Mouse (Mus musculus): ENCODE measurements around the gene Ntng1. TPM values are rescaled to one million over a fixed set of nuclear protein-coding genes. Genes with fewer than 3 reads are reported as not detected.

Gene Ntng1
- total and polyA plus RNA-seq, 2 experiments = not detected

DNA sequence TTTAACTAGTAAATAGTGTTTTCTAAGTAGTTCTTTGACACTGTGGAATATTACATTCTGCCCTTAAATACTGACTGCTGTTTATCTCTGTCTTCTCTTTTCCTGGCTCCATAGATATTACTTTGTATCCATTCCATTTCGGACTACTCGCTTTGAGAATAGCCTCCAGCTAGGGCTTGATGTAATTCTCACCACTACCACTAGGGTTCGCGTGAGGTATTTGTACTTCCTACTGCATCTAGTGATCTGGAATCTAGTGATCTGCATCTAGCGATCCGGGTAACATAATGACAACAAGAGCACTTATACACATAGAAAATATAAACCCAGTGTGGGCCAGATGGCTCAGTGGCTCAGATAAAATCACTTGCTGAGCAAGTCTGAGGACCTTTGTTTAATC, 14.2 kb downstream of the Ntng1 start:
- no peaks in the 10 kb centered on the region for H3K4me1 ChIP-seq (ENCODE audit: control insufficient read depth, insufficient read depth, low read length)
- H3K27ac ChIP-seq (replicated peaks; ENCODE audit: insufficient read depth, low read depth, low read length) = no peak overlapping the region
- H3K9ac ChIP-seq (ENCODE audit: low read depth, low read length) = no peak overlapping the region
- no peaks in the 10 kb centered on the region for H3K27me3 ChIP-seq (ENCODE audit: control insufficient read depth, insufficient read depth, low read length)
- TF ChIP-seq CTCF (IDR thresholded peaks at IDR 0.05; ENCODE audit: low read depth, low read length) = no peak
- no peak for TF ChIP-seq POLR2A (IDR thresholded peaks at IDR 0.05; ENCODE audit: extremely low read depth, insufficient read depth, low read length)
- WGBS = 60% methylated on average over 6 of the region's 6 CpGs
- H3K4me3 ChIP-seq (ENCODE audit: insufficient read depth, low read depth, low read length) = no peak overlapping the region
- no peaks in the 10 kb centered on the region for H3K36me3 ChIP-seq (ENCODE audit: control insufficient read depth, insufficient read depth, low read length)
- H3K79me2 ChIP-seq (ENCODE audit: control insufficient read depth, insufficient read depth, low read length) = no peaks in the 10 kb centered on the region
- no peak for DNase-seq (ENCODE audit: extremely low read depth, low read depth, low spot score)

DNA sequence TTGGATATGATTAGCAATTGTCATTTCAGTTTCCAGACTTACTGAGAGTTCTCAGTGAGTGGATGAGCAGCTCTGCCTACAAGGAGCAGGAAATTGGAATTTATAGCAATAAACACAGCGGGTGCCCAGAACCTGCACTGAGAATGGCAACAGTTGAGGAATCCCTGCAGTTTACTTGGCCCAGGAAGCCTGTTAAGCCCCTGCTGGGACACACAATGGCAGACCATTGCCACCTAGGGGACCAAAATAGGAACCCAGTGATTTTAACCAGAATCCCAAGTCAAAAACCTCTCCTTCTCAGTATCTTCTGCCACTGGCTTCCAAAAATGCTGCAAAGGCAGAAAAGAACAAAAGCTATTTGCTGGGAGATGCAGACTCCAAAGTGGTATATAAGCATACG, 37.8 kb downstream of the Ntng1 start:
- Histone ChIP-seq H3K27me3 (ENCODE audit: control insufficient read depth, insufficient read depth, low read length) (no peaks in the 10 kb centered on the region), H3K79me2 (ENCODE audit: control insufficient read depth, insufficient read depth, low read length) (no peaks in the 10 kb centered on the region), H3K9ac (ENCODE audit: low read depth, low read length) (no peak overlapping the region), H3K27ac (replicated peaks; ENCODE audit: insufficient read depth, low read depth, low read length) (no peak overlapping the region), H3K36me3 (ENCODE audit: control insufficient read depth, insufficient read depth, low read length) (no peaks in the 10 kb centered on the region), H3K4me1 (ENCODE audit: control insufficient read depth, insufficient read depth, low read length) (no peaks in the 10 kb centered on the region), H3K4me3 (ENCODE audit: insufficient read depth, low read depth, low read length) (no peak overlapping the region)
- TF ChIP-seq CTCF (IDR thresholded peaks at IDR 0.05; ENCODE audit: low read depth, low read length) = no peak
- no peak for TF ChIP-seq POLR2A (IDR thresholded peaks at IDR 0.05; ENCODE audit: extremely low read depth, insufficient read depth, low read length)
- 37% methylated on average over 2 of the region's 2 CpGs for WGBS
- no peak for DNase-seq (ENCODE audit: extremely low read depth, low read depth, low spot score)

DNA sequence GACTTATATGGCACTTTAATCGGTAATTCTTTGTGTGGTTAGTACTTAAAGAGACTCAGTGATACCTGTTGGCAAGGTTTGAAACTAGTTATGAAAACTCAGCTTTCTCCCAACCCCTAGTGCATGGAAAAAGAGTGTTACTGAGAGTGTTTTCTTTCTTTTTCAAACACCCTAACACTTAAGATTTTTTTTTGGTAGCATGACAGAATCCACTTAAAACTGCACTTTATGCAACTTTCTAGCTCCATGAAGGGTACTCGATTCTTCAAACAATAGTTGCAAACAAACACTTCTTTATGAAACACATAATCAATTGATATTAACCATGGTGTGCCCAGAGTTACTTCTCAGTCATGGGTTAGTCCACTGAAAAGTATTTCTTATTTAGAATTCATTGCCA, 49.4 kb downstream of the Ntng1 start:
- H3K36me3 ChIP-seq (ENCODE audit: control insufficient read depth, insufficient read depth, low read length) = no peaks in the 10 kb centered on the region
- 78% methylated on average over 2 of the region's 2 CpGs for WGBS
- H3K9ac ChIP-seq (ENCODE audit: low read depth, low read length) = no peak overlapping the region
- H3K4me1 ChIP-seq (ENCODE audit: control insufficient read depth, insufficient read depth, low read length) = no peaks in the 10 kb centered on the region
- DNase-seq (ENCODE audit: extremely low read depth, low read depth, low spot score) = no peak
- H3K27ac ChIP-seq (replicated peaks; ENCODE audit: insufficient read depth, low read depth, low read length) = no peak overlapping the region
- no peak overlapping the region for H3K4me3 ChIP-seq (ENCODE audit: insufficient read depth, low read depth, low read length)
- no peaks in the 10 kb centered on the region for H3K79me2 ChIP-seq (ENCODE audit: control insufficient read depth, insufficient read depth, low read length)
- H3K27me3 ChIP-seq (ENCODE audit: control insufficient read depth, insufficient read depth, low read length) = no peaks in the 10 kb centered on the region
- no peak for TF ChIP-seq POLR2A (IDR thresholded peaks at IDR 0.05; ENCODE audit: extremely low read depth, insufficient read depth, low read length)
- TF ChIP-seq CTCF (IDR thresholded peaks at IDR 0.05; ENCODE audit: low read depth, low read length) = no peak

DNA sequence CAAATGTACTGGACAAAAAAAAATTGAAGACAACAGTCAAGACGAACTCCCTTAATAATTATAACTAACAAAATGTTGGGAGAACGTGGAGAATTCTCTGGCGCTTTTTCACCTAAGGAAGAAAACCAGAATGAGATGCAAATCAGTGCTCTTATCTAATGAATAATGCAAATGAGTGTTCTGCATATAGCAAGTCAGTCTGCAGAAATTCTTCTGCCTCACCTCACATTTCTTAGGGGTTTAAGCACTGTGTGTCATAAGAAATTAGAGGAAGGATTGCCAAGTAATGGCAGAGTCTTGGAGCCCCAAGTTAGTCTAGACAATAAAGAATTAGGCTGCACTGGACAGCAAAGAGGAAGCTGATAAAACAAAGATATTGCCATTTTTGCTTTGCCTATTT, 49.8 kb downstream of the Ntng1 start:
- H3K27ac ChIP-seq (replicated peaks; ENCODE audit: insufficient read depth, low read depth, low read length) = no peak overlapping the region
- no peaks in the 10 kb centered on the region for H3K79me2 ChIP-seq (ENCODE audit: control insufficient read depth, insufficient read depth, low read length)
- no peak overlapping the region for H3K9ac ChIP-seq (ENCODE audit: low read depth, low read length)
- no peak for TF ChIP-seq POLR2A (IDR thresholded peaks at IDR 0.05; ENCODE audit: extremely low read depth, insufficient read depth, low read length)
- TF ChIP-seq CTCF (IDR thresholded peaks at IDR 0.05; ENCODE audit: low read depth, low read length) = no peak
- no peak overlapping the region for H3K4me3 ChIP-seq (ENCODE audit: insufficient read depth, low read depth, low read length)
- no peaks in the 10 kb centered on the region for H3K27me3 ChIP-seq (ENCODE audit: control insufficient read depth, insufficient read depth, low read length)
- WGBS = 61% methylated on average over 3 of the region's 3 CpGs
- H3K4me1 ChIP-seq (ENCODE audit: control insufficient read depth, insufficient read depth, low read length) = no peaks in the 10 kb centered on the region
- no peaks in the 10 kb centered on the region for H3K36me3 ChIP-seq (ENCODE audit: control insufficient read depth, insufficient read depth, low read length)
- no peak for DNase-seq (ENCODE audit: extremely low read depth, low read depth, low spot score)

DNA sequence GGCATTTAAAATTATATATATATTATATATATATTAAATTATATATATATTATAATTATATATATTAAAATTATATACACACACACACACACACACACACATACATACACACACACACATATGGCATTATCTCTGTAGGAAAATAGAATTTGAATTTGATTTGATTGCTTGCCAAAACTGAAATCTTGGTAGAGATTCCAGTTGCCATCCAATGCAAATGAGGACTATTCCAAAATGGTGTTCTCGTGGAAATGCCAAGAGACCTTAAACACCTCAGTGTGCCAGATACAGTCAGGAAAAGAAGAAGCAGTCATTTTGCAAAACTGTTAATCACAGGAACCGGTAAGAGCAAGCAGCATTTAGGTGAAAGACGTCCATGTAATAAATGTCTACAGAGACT, 51.3 kb downstream of the Ntng1 start:
- no peak overlapping the region for H3K9ac ChIP-seq (ENCODE audit: low read depth, low read length)
- TF ChIP-seq CTCF (IDR thresholded peaks at IDR 0.05; ENCODE audit: low read depth, low read length) = no peak
- TF ChIP-seq POLR2A (IDR thresholded peaks at IDR 0.05; ENCODE audit: extremely low read depth, insufficient read depth, low read length) = no peak
- no peaks in the 10 kb centered on the region for H3K27me3 ChIP-seq (ENCODE audit: control insufficient read depth, insufficient read depth, low read length)
- H3K79me2 ChIP-seq (ENCODE audit: control insufficient read depth, insufficient read depth, low read length) = no peaks in the 10 kb centered on the region
- 86% methylated on average over 3 of the region's 3 CpGs for WGBS
- no peaks in the 10 kb centered on the region for H3K4me1 ChIP-seq (ENCODE audit: control insufficient read depth, insufficient read depth, low read length)
- no peaks in the 10 kb centered on the region for H3K36me3 ChIP-seq (ENCODE audit: control insufficient read depth, insufficient read depth, low read length)
- DNase-seq (ENCODE audit: extremely low read depth, low read depth, low spot score) = no peak
- no peak overlapping the region for H3K27ac ChIP-seq (replicated peaks; ENCODE audit: insufficient read depth, low read depth, low read length)
- H3K4me3 ChIP-seq (ENCODE audit: insufficient read depth, low read depth, low read length) = no peak overlapping the region

DNA sequence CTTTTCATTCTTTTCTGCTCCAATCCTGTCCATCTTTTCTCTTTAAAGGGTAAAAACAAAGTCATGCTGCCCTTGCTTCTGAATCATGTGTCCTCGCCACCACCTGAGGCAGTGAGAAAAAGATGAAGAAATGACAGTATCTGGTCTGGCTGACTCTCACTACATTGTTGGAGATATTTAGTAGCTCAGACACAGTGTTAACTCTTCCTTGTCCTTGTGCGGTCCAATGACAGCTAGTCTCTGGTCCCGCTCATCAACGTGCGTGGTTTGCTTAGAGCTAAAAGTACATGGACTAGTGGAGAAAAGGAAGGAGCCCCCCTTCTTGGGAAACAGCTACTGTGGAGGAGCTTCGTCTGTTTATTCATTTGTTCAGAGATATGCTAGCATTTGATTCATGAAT, 56.6 kb downstream of the Ntng1 start:
- Histone ChIP-seq H3K9ac (ENCODE audit: low read depth, low read length) (no peak overlapping the region), H3K36me3 (ENCODE audit: control insufficient read depth, insufficient read depth, low read length) (no peaks in the 10 kb centered on the region), H3K4me3 (ENCODE audit: insufficient read depth, low read depth, low read length) (no peak overlapping the region), H3K4me1 (ENCODE audit: control insufficient read depth, insufficient read depth, low read length) (no peaks in the 10 kb centered on the region), H3K79me2 (ENCODE audit: control insufficient read depth, insufficient read depth, low read length) (no peaks in the 10 kb centered on the region), H3K27me3 (ENCODE audit: control insufficient read depth, insufficient read depth, low read length) (no peaks in the 10 kb centered on the region), H3K27ac (replicated peaks; ENCODE audit: insufficient read depth, low read depth, low read length) (no peak overlapping the region)
- DNase-seq (ENCODE audit: extremely low read depth, low read depth, low spot score) = no peak
- TF ChIP-seq POLR2A (IDR thresholded peaks at IDR 0.05; ENCODE audit: extremely low read depth, insufficient read depth, low read length) (no peak), CTCF (IDR thresholded peaks at IDR 0.05; ENCODE audit: low read depth, low read length) (no peak)
- WGBS = 77% methylated on average over 6 of the region's 6 CpGs
